Mouse (Mus musculus) thymus, adult 2 months (tissue): ENCODE data around the gene Gm20388.

Source experiments
- CTCF ChIP-seq: fragments of 200-500 bp; IDR thresholded peaks from 2 replicates; pipeline ENCODE4 v1.5.1; 2012; ENCODE audit warnings: mild to moderate bottlenecking, control low read depth, low read length, moderate library complexity, borderline replicate concordance; ENCODE audit not compliant: control insufficient read depth, poor library complexity, insufficient read depth; ENCODE audit errors: extremely low read depth
- POLR2A ChIP-seq: fragments of 200-500 bp; IDR thresholded peaks from 2 replicates; pipeline ENCODE4 v1.6.1; 2012; ENCODE audit warnings: mild to moderate bottlenecking, low read length, control low read depth, moderate library complexity; ENCODE audit not compliant: control insufficient read depth, poor library complexity, insufficient read depth; ENCODE audit errors: extremely low read depth

GRCm38 (mm10) chr8:120699079-120699478 lies 788.4 kb downstream of the Gm20388 start:
- no peak for TF ChIP-seq POLR2A
- no peak for TF ChIP-seq CTCF
